Mouse (Mus musculus) spleen, adult 2 months (tissue): ENCODE measurements around the gene Ahcyl1. TPM values are rescaled to one million over a fixed set of nuclear protein-coding genes. Genes with fewer than 3 reads are reported as not detected.

ENCODE experiments used
- DNase-seq, 2 experiments: peaks; one replicate each; pipeline versions ENCODE4 v3.0.0 to v3.0.0-alpha.2; 2012 to 2021; ENCODE audit warnings: low spot score in 2 of 2, low read depth in 1 of 2
- H3K27ac ChIP-seq: fragments of 200-500 bp; 2 replicates; pipeline ENCODE4 v1.5.1; 2012; ENCODE audit warnings: low read length, inconsistent platforms; ENCODE audit not compliant: insufficient read depth
- H3K27me3 ChIP-seq: fragments of 200-500 bp; 2 replicates; pipeline ENCODE4 v1.6.1; 2012; ENCODE audit warnings: mild to moderate bottlenecking, moderate library complexity, low read length, inconsistent platforms; ENCODE audit not compliant: control insufficient read depth, insufficient read depth
- H3K36me3 ChIP-seq: fragments of 200-500 bp; 2 replicates; pipeline ENCODE4 v1.6.1; 2012; ENCODE audit warnings: mild to moderate bottlenecking, low read length, inconsistent platforms; ENCODE audit not compliant: control insufficient read depth, insufficient read depth
- H3K4me1 ChIP-seq: fragments of 200-500 bp; 2 replicates; pipeline ENCODE4 v1.6.1; 2011; ENCODE audit warnings: inconsistent platforms; ENCODE audit not compliant: control insufficient read depth, insufficient read depth, insufficient read length
- H3K4me3 ChIP-seq: fragments of 200-500 bp; 2 replicates; pipeline ENCODE4 v1.5.1; 2011; ENCODE audit warnings: mild to moderate bottlenecking, inconsistent platforms; ENCODE audit not compliant: insufficient read depth, insufficient read length; ENCODE audit errors: extremely low read depth
- CTCF ChIP-seq: fragments of 200-500 bp; IDR thresholded peaks from 2 replicates; pipeline ENCODE4 v1.5.1; 2011; ENCODE audit warnings: mild to moderate bottlenecking, inconsistent platforms; ENCODE audit not compliant: insufficient read depth, insufficient read length, insufficient replicate concordance; ENCODE audit errors: extremely low read depth
- POLR2A ChIP-seq: fragments of 200-500 bp; IDR thresholded peaks from 2 replicates; pipeline ENCODE4 v1.6.1; 2011; ENCODE audit warnings: low read depth, low read length, inconsistent platforms
- WGBS: fragments of 180-500 bp; shearing (Covaris S2); methylation state at CpG from one replicate; pipeline ENCODE4 v1.1.7; 2018; 5-methylcytosine and 5-hydroxymethylcytosine counted together
- polyA plus RNA-seq: library from polyadenylated mRNA; depleted of rRNA; stranded (reverse); fragments of >200 nt; gene quantifications from 2 replicates; pipeline ENCODE4 v1.2.3, GENCODE M21; 2012

The Ahcyl1 gene
- polyA plus RNA-seq, 1 experiment: 22.7 TPM

DNA sequence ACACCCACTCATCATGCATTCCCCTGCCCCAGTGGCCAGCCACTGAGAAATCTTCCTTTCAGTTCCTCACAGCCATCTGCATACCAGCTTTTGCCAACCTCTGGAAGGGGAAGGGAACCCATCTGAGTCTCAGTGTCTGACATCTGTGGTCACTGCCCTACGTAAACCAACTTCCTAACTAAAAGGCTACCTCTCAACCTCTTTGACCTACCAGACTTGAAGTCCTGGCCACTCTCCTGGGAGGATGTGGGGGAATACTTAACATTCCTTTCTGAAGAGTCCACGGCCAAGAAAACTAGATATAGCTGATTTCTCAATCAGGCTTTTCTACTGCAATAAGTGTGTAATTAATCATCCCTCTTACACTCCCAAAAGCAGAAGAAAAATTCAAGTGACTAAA is 9.8 kb upstream of the Ahcyl1 start:
- no peaks in the 10 kb centered on the region for H3K27me3 ChIP-seq
- no peak for TF ChIP-seq CTCF
- TF ChIP-seq POLR2A: no peak
- H3K36me3 ChIP-seq: no peaks in the 10 kb centered on the region
- no peak overlapping the region for H3K27ac ChIP-seq
- DNase-seq: no peak
- no peak overlapping the region for H3K4me3 ChIP-seq
- 26% methylated on average over 2 of the region's 2 CpGs for WGBS
- H3K4me1 ChIP-seq: no peaks in the 10 kb centered on the region

GRCm38 (mm10) chr3:107704371-107704705 is 8.0 kb upstream of the Ahcyl1 start:
- 80% methylated on average over 1 of the region's 1 CpGs for WGBS
- no peak for DNase-seq
- Histone ChIP-seq H3K4me3 (no peak overlapping the region), H3K27me3 (no peaks in the 10 kb centered on the region), H3K4me1 (no peaks in the 10 kb centered on the region), H3K36me3 (no peaks in the 10 kb centered on the region), H3K27ac (no peak overlapping the region)
- no peak for TF ChIP-seq CTCF
- no peak for TF ChIP-seq POLR2A

DNA sequence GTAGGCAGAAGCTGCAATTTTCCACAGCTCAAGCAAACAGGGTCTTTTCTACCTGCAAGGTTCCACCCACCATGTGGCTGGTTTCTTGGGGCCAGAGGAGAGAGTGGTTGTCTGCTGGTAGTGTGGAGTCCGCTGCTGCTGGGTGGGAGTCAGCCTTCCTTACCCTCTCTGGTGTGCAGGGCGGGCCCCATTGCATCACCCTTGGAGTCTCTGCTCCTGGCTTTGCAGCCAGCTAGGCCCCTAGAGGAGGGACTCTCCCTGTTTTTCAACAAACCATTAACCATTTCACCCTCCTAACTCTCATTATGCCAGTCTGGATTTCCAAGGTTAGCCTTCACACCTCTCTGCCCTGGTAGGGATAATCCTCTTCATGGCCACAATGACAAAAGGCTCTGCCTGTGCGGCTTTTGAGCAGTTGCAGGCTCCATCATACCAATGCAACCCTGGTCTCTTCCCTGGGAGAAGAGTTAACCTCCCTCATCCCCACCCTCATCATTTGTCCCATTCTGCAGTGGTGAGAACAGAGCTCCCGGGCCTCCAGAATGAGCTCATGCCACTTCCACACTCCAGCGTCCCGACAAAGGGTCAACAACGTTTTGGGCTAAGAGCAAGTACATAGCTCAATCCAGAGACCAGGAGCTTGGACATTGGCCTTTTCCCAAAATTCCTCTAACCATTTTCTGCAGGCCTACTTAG is 7.5 kb upstream of the Ahcyl1 start:
- no peak overlapping the region for H3K4me3 ChIP-seq
- no peak overlapping the region for H3K27ac ChIP-seq

DNA sequence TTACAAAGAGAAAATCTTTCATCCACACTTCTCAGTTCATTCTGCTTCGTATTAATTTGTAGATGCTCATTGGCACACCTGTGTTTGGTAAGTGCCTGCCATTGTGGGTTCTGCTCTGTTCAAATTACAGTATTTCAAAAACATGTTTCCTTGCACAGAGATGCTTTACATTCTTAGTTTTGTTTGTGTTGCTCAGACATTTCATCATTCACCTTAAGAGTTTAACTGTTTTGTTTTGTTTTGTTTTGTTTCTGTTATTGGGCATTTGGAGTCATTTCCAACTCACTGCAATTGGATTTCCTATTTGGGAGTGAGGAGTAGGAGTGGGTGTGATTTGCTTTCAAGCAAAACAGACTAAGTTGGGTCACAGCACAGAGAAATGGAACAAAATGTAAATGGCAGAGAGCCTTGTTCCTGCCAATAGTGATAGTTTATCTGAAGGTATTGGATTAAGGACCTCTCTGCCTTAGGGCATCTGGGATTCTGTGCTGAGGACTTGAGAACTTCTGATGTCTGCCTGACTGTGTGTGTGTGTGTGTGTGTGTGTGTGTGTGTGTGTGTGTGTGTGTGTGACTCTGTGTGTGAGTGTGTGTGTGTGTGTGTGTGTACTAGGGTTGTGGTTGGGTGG is 5.5 kb upstream of the Ahcyl1 start:
- no peak overlapping the region for H3K27ac ChIP-seq
- H3K36me3 ChIP-seq: no peaks in the 10 kb centered on the region
- no peaks in the 10 kb centered on the region for H3K27me3 ChIP-seq
- DNase-seq: no peak
- no peak for TF ChIP-seq POLR2A
- TF ChIP-seq CTCF: no peak
- no peak overlapping the region for H3K4me3 ChIP-seq
- no peaks in the 10 kb centered on the region for H3K4me1 ChIP-seq
- 89% methylated on average over 1 of the region's 1 CpGs for WGBS

More for the DNA sequence above, 7.5 kb upstream of the Ahcyl1 start:
- H3K4me1 ChIP-seq: no peaks in the 10 kb centered on the region
- WGBS: 85% methylated on average over 7 of the region's 7 CpGs
- no peaks in the 10 kb centered on the region for H3K36me3 ChIP-seq
- no peaks in the 10 kb centered on the region for H3K27me3 ChIP-seq
- DNase-seq: no peak
- TF ChIP-seq CTCF (no peak), POLR2A (no peak)

DNA sequence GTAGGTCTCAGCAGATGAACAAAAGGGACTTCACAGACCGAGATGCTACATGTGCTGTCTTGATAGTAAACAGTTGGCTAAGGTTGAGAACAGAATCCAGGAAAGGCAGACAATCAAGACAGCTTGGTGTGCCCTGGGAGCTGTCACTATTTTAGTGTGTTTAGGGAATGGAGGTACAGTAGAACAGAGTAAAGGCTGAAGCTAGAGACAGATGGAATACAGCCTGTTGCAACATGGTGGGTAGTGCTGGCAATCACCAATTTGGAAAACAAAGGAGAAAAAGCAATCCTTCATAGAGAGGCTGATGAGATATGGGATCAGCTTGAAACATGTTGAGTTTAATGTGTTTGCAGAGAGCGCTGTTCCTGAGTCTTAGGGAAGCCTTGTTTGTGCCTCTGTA is 4.3 kb upstream of the Ahcyl1 start:
- no peaks in the 10 kb centered on the region for H3K27me3 ChIP-seq

GRCm38 (mm10) chr3:107696910-107697309 is 550 bp upstream of the Ahcyl1 start:
- DNase-seq: no peak
- Histone ChIP-seq H3K27me3 (no peaks in the 10 kb centered on the region), H3K4me1 (peaks cover 7% of the 10 kb centered on the region), H3K36me3 (no peaks in the 10 kb centered on the region), H3K4me3 (no peak overlapping the region), H3K27ac (no peak overlapping the region)
- 55% methylated on average over 3 of the region's 3 CpGs for WGBS
- TF ChIP-seq CTCF: no peak
- TF ChIP-seq POLR2A: no peak

More for the DNA sequence above, 4.3 kb upstream of the Ahcyl1 start:
- H3K4me3 ChIP-seq: no peak overlapping the region
- TF ChIP-seq POLR2A (no peak), CTCF (no peak)
- H3K36me3 ChIP-seq: no peaks in the 10 kb centered on the region
- peaks cover under 1% of the 10 kb centered on the region; the same call in 1 of the 2 replicates for H3K4me1 ChIP-seq
- WGBS: 95% methylated on average over 2 of the region's 2 CpGs
- no peak for DNase-seq
- H3K27ac ChIP-seq: no peak overlapping the region
